Mouse (Mus musculus): ENCODE results near the gene Adsl. TPM values are rescaled to one million over a fixed set of nuclear protein-coding genes. Genes with fewer than 3 reads are reported as not detected.
A peak's percentile ranks its signal among the peaks of the same experiment; 100 is the strongest.

The Adsl gene
- polyA plus RNA-seq, 1 experiment from 2014 or later, result 184 TPM

GRCm38 (mm10) chr15:81015068-81015744 is 66.9 kb downstream of the Adsl start:
- Histone ChIP-seq H3K4me3 (ENCODE audit: low read depth, low read length) (no peak overlapping the region), H3K27ac (ENCODE audit: low read depth, low read length) (no peak overlapping the region), H3K27me3 (ENCODE audit: control insufficient read depth, insufficient read depth, low read length) (no peaks in the 10 kb centered on the region), H3K4me1 (replicated peaks; ENCODE audit: control insufficient read depth, insufficient read depth, low read length) (no peaks in the 10 kb centered on the region), H3K4me2 (ENCODE audit: low read depth, low read length, severe bottlenecking) (no peak overlapping the region), H3K36me3 (ENCODE audit: control insufficient read depth, insufficient read depth, low read length) (peaks cover 4% of the 10 kb centered on the region; the same call in 1 of the 2 replicates), H3K9ac (ENCODE audit: low read length) (no peak overlapping the region), H3K9me3 (ENCODE audit: control insufficient read depth, low read length) (no peaks in the 10 kb centered on the region)
- WGBS, result 88% methylated on average over 5 of the region's 5 CpGs
- no peak for ATAC-seq (replicated peaks; ENCODE audit: low FRiP score)
- DNase-seq (ENCODE audit: low spot score), result no peak

- ATAC-seq (replicated peaks; ENCODE audit: low FRiP score) (no peak), DNase-seq (ENCODE audit: low spot score) (no peak)
- Histone ChIP-seq H3K9me3 (ENCODE audit: control insufficient read depth, low read length) (no peaks in the 10 kb centered on the region), H3K9ac (ENCODE audit: low read length) (no peak overlapping the region), H3K4me1 (replicated peaks; ENCODE audit: control insufficient read depth, insufficient read depth, low read length) (no peaks in the 10 kb centered on the region), H3K27ac (ENCODE audit: low read depth, low read length) (no peak overlapping the region), H3K27me3 (ENCODE audit: control insufficient read depth, insufficient read depth, low read length) (no peaks in the 10 kb centered on the region), H3K4me3 (ENCODE audit: low read depth, low read length) (no peak overlapping the region), H3K4me2 (ENCODE audit: low read depth, low read length, severe bottlenecking) (no peak overlapping the region), H3K36me3 (ENCODE audit: control insufficient read depth, insufficient read depth, low read length) (peaks cover 4% of the 10 kb centered on the region; the same call in 1 of the 2 replicates)
- 95% methylated on average over 10 of the region's 10 CpGs for whole genome bisulfite sequencing
These were observed 68.2 kb downstream of the Adsl start for GRCm38 (mm10) chr15:81016488-81016887.

GRCm38 (mm10) chr15:81017308-81017707 is 69.0 kb downstream of the Adsl start:
- H3K4me1 ChIP-seq (replicated peaks; ENCODE audit: control insufficient read depth, insufficient read depth, low read length), result no peaks in the 10 kb centered on the region
- H3K9ac ChIP-seq (ENCODE audit: low read length), result no peak overlapping the region
- H3K4me2 ChIP-seq (ENCODE audit: low read depth, low read length, severe bottlenecking), result no peak overlapping the region
- no peaks in the 10 kb centered on the region for H3K27me3 ChIP-seq (ENCODE audit: control insufficient read depth, insufficient read depth, low read length)
- H3K4me3 ChIP-seq (ENCODE audit: low read depth, low read length), result no peak overlapping the region
- peaks cover 4% of the 10 kb centered on the region; the same call in 1 of the 2 replicates for H3K36me3 ChIP-seq (ENCODE audit: control insufficient read depth, insufficient read depth, low read length)
- no peak for ATAC-seq (replicated peaks; ENCODE audit: low FRiP score)
- no peak overlapping the region for H3K27ac ChIP-seq (ENCODE audit: low read depth, low read length)
- no peak for DNase-seq (ENCODE audit: low spot score)
- H3K9me3 ChIP-seq (ENCODE audit: control insufficient read depth, low read length), result no peaks in the 10 kb centered on the region
- 90% methylated on average over 7 of the region's 7 CpGs for WGBS

Small RNAs within 50 kb of the gene (microRNA-seq; reads per million reads assigned to microRNA genes)
- 42.1 reads per million, percentile 24 among the genes with 10 or more reads in this experiment for gene Mir5113 (ENCODE audit: insufficient number of aligned reads)

Other genes starting within 250 kb of the Adsl start
- 20.8 and 23.3 TPM in 2 replicates for gene Tnrc6b, start 237.2 kb upstream of the Adsl start, polyA plus RNA-seq (2014; fragmentation: Nextera tagmentation; extraction: Ambion mirVana)
- gene Sgsm3, start 29.3 kb downstream of the Adsl start, polyA plus RNA-seq (2014; fragmentation: Nextera tagmentation; extraction: Ambion mirVana), result 27.2 and 31.1 TPM in 2 replicates
- gene Mrtfa, start 242.3 kb downstream of the Adsl start, polyA plus RNA-seq (2014; fragmentation: Nextera tagmentation; extraction: Ambion mirVana), result 29.7 and 30.5 TPM in 2 replicates

Measured in forebrain, embryonic 11.5 days (tissue).